Mouse (Mus musculus) erythroblast, embryonic 14.5 days (primary cell): ENCODE measurements around the gene Kcns3.

ENCODE experiments used
- GATA1 ChIP-seq: IDR thresholded peaks from 2 replicates; pipeline ENCODE4 v1.6.1; 2012; ENCODE audit warnings: low read length, inconsistent platforms, mixed read lengths
- TAL1 ChIP-seq: IDR thresholded peaks from 3 replicates; pipeline ENCODE4 v1.6.1; 2012; ENCODE audit warnings: low read length, inconsistent platforms, mixed read lengths

DNA sequence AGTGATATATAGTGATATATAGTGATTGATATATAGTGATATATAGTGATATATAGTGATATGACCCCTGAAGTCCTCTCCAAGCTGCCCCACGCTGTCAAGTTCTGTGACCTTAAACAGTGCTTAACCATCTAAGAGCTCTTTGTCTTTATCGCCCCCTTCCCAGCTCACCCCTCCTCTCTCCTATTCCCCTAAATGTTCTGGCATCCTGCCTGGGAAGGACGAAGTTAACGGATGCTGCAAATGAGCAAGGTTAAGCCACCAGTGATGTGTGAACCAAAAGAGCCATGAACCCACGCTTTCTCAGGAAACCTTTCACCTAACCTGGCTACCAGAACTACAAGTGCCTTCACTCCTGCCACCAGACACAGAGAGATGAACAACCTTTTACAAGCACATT lies 64.0 kb downstream of the Kcns3 start:
- TF ChIP-seq TAL1 (no peak), GATA1 (no peak)
